Mouse (Mus musculus) hindbrain, embryonic 15.5 days (tissue): ENCODE measurements around the gene Opcml. TPM values are rescaled to one million over a fixed set of nuclear protein-coding genes. Genes with fewer than 3 reads are reported as not detected.
A peak's percentile ranks its signal among the peaks of the same experiment; 100 is the strongest.

Experiments used
- ATAC-seq: fragments of 200-750 bp; cut with Nextera tagmentation; 2 replicates; pipeline ENCODE4 v1.8.0; 2017; ENCODE audit warnings: low read depth, moderate number of reproducible peaks, moderate TSS enrichment; ENCODE audit not compliant: low FRiP score
- H3K27ac ChIP-seq: fragments of 300-500 bp; sonication (generic); replicated peaks from 2 replicates; pipeline ENCODE4 v1.5.1; 2015; ENCODE audit warnings: mild to moderate bottlenecking, inconsistent platforms
- H3K27me3 ChIP-seq: fragments of 300-500 bp; sonication (generic); 2 replicates; pipeline ENCODE4 v1.6.1; 2015; ENCODE audit warnings: control low read depth, inconsistent platforms
- H3K36me3 ChIP-seq: fragments of 300-500 bp; sonication (generic); 2 replicates; pipeline ENCODE4 v1.6.1; 2015; ENCODE audit warnings: control low read depth, inconsistent platforms
- H3K4me1 ChIP-seq: fragments of 300-500 bp; sonication (generic); replicated peaks from 2 replicates; pipeline ENCODE4 v1.6.1; 2015; ENCODE audit warnings: control low read depth, inconsistent platforms
- H3K4me2 ChIP-seq: fragments of 300-500 bp; sonication (generic); 2 replicates; pipeline ENCODE4 v1.6.1; 2015; ENCODE audit warnings: moderate library complexity, mild to moderate bottlenecking, inconsistent platforms
- H3K4me3 ChIP-seq: fragments of 300-500 bp; sonication (generic); 2 replicates; pipeline ENCODE4 v1.5.1; 2015; ENCODE audit warnings: mild to moderate bottlenecking, inconsistent platforms
- H3K9ac ChIP-seq: fragments of 300-500 bp; sonication (generic); 2 replicates; pipeline ENCODE4 v1.6.1; 2015; ENCODE audit warnings: inconsistent platforms
- H3K9me3 ChIP-seq: fragments of 300-500 bp; sonication (generic); 2 replicates; pipeline ENCODE4 v1.6.1; 2016; ENCODE audit warnings: control low read depth, inconsistent platforms
- WGBS: fragments of 180-500 bp; shearing (Covaris S2); methylation state at CpG from one replicate; pipeline ENCODE4 v1.1.7; 2015; 5-methylcytosine and 5-hydroxymethylcytosine counted together
- polyA plus RNA-seq: library from polyadenylated mRNA; unstranded; fragments of >200 nt; fragmentation: Nextera tagmentation; extraction: Ambion mirVana; gene quantifications from 2 replicates; pipeline ENCODE4 v1.2.1, GENCODE M21; 2015

Opcml gene
- polyA plus RNA-seq, 1 experiment from 2014 or later, result 41.8 TPM

DNA sequence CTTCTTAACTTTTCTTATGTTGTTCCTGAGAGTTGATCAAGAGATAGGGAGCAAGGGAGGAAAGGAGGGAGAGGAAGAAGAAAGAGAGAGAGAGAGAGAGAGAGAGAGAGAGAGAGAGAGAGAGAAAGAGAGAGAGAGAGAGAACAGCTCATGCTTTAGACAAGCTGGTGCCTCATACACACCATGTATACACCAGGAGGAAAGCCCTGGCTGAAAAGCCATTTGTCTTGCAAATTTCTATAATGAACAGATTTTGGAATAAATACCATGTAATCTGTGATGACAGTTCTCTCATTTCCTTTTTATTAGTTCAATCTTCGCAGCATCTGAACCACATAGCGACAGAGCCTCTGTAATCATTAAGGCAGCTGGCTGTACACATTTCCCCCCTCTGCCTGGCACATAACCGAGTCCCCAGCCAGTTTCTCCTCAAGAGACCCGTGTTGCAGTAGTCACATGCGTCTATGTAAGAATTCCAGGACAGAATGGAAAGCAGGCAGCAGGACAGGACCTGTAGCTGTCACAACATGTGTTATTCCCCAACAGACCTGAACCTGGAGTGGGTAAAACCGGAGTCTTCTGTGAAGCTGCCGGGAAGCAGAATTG lies 238.3 kb downstream of the Opcml start:
- peak; percentile 34; the same call in 1 of the 2 replicates for ATAC-seq

DNA sequence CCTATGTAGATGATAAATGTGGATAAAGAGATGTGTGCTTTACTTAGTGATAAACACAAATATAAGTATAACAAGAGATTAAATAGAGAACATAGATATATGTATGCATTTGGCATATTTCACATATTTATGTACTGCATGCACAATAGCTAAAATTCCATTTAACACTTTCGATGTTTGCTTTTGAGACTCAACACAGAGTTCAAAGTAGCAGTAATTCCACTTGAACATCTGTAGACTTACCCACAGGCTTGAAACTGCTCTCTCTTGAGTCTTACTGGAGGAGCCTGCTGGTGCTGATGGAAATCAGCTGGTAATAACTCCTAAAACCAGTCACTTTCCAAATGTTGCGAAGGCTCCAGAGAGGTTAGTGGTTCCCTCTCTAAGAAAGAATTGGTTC lies 258.6 kb downstream of the Opcml start:
- 94% methylated on average over 2 of the region's 2 CpGs for WGBS
- Histone ChIP-seq H3K4me2 (no peak overlapping the region), H3K9ac (no peak overlapping the region), H3K9me3 (no peaks in the 10 kb centered on the region), H3K36me3 (no peaks in the 10 kb centered on the region), H3K4me3 (no peak overlapping the region), H3K27ac (no peak overlapping the region), H3K4me1 (no peaks in the 10 kb centered on the region), H3K27me3 (no peaks in the 10 kb centered on the region)
- ATAC-seq, result no peak

More for the DNA sequence above, 238.3 kb downstream of the Opcml start:
- WGBS, result 44% methylated on average over 7 of the region's 7 CpGs
- Histone ChIP-seq H3K9ac (no peak overlapping the region), H3K9me3 (no peaks in the 10 kb centered on the region), H3K4me3 (no peak overlapping the region), H3K4me1 (0 out of 2 replicates have a peak, but pooled peaks cover 10% of the 10 kb centered on the region), H3K36me3 (no peaks in the 10 kb centered on the region), H3K4me2 (no peak overlapping the region), H3K27me3 (no peaks in the 10 kb centered on the region), H3K27ac (0 out of 2 replicates have a peak overlapping the region, but pooled peaks have one; percentile 8)

DNA sequence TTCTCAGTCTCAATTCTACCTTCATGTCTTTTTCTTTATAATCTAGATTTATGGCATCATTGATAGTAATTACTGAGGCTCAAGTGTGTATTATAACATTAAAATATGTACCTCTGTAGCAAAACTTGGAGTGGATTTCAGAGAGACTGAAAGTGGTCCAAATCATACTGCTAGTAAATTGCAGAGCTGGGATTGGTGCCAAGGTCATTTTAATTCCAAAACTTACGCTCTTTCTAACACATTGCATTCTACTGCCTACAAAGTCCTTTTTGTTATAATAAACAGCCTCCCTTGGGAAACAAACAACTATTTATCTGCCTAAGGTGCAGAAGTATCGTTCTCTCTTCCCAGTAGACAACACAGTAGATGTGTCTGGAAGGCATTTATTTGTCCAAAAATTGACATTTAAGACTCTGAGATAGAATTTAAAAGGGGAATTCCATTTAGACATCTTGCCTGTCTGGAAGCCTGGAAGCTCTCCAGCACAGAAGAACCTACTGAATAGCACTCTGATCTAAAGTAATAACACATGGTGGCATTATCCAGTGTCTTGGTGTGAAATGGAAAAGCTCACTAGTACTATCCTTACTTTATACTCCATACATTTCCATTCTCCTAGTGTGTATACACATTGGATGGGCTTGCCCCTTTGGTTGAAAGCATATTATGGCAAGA lies 266.7 kb downstream of the Opcml start:
- WGBS, result 41% methylated on average over 2 of the region's 2 CpGs
- H3K9me3 ChIP-seq, result no peaks in the 10 kb centered on the region

DNA sequence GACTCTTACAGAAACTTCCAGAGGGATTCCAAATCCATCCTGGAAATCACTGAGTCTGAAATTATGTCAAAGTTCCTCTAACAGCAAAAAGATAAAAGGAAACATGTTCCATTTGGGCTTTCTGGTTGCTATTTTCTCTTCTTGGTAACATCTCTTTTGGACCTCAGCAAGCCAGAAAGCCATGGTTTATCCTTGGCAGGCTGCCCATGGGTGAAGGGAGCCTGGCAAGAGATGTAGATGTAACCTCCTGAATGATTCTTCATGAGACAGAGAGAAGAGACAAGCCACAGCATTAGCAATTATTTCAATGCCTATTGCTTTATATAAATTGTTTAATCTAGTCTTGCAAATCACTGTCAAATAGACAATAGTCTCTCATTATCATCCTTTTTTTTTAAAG lies 274.6 kb downstream of the Opcml start:
- no peak for ATAC-seq
- no peak overlapping the region for H3K9ac ChIP-seq
- no peaks in the 10 kb centered on the region for H3K36me3 ChIP-seq
- H3K9me3 ChIP-seq, result no peaks in the 10 kb centered on the region
- H3K27me3 ChIP-seq, result no peaks in the 10 kb centered on the region
- no peaks in the 10 kb centered on the region for H3K4me1 ChIP-seq
- H3K27ac ChIP-seq, result no peak overlapping the region
- H3K4me2 ChIP-seq, result no peak overlapping the region
- no peak overlapping the region for H3K4me3 ChIP-seq

More for the DNA sequence above, 266.7 kb downstream of the Opcml start:
- H3K4me1 ChIP-seq, result no peaks in the 10 kb centered on the region
- no peak overlapping the region for H3K4me3 ChIP-seq
- no peak for ATAC-seq
- no peak overlapping the region for H3K9ac ChIP-seq
- no peak overlapping the region for H3K27ac ChIP-seq
- no peaks in the 10 kb centered on the region for H3K36me3 ChIP-seq
- H3K4me2 ChIP-seq, result no peak overlapping the region
- H3K27me3 ChIP-seq, result no peaks in the 10 kb centered on the region

DNA sequence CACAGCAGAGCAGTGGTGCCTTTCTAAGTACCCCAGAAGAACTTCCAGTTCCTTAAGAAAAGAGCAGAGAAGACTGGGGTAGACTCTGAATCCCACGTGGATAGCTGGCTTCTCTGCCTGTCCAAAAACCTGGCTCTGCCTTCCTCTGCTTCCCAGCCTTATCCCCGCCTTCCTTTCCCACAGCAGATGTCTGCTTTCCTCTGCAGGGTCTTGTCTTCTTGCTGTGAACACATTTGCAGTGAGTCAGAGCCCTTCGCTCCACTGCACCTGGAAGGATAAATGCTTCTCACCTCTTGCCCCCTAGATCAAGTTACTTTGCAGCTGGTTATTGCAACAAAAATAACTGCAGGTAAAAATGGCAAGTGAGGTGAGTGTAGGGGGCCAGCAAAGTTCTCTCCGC lies 290.1 kb downstream of the Opcml start:
- 74% methylated on average over 4 of the region's 4 CpGs for WGBS
- H3K4me3 ChIP-seq, result no peak overlapping the region
- H3K9ac ChIP-seq, result no peak overlapping the region
- no peak overlapping the region for H3K4me2 ChIP-seq
- H3K9me3 ChIP-seq, result no peaks in the 10 kb centered on the region
- no peak overlapping the region for H3K27ac ChIP-seq
- no peaks in the 10 kb centered on the region for H3K27me3 ChIP-seq
- H3K4me1 ChIP-seq, result peaks cover 10% of the 10 kb centered on the region
- H3K36me3 ChIP-seq, result no peaks in the 10 kb centered on the region
- no peak for ATAC-seq

DNA sequence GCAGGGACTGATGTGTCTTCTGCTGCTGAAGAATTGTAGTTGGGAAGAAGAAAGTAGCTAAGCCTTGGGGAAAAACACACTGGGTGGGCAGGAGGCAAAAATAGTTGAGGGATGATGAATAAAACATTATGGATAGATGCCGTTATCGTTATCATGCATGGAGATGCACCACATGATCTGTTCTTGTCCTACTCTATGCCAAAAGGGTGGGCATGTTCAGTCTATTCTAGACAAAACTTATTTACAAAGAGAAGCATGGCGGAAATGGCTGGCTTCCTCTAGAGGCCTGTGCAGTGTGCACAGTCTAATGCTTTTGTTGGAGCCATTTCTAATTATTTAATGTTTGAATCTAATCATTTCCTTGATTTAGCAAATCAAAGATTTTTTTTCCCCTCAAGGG lies 293.2 kb downstream of the Opcml start:
- H3K27ac ChIP-seq, result no peak overlapping the region
- peaks cover 10% of the 10 kb centered on the region for H3K4me1 ChIP-seq
- no peaks in the 10 kb centered on the region for H3K36me3 ChIP-seq
- H3K27me3 ChIP-seq, result no peaks in the 10 kb centered on the region
- no peak overlapping the region for H3K9ac ChIP-seq
- H3K4me3 ChIP-seq, result no peak overlapping the region
- WGBS, result 40% methylated on average over 3 of the region's 3 CpGs
- no peak for ATAC-seq
- H3K4me2 ChIP-seq, result no peak overlapping the region
- H3K9me3 ChIP-seq, result no peaks in the 10 kb centered on the region

DNA sequence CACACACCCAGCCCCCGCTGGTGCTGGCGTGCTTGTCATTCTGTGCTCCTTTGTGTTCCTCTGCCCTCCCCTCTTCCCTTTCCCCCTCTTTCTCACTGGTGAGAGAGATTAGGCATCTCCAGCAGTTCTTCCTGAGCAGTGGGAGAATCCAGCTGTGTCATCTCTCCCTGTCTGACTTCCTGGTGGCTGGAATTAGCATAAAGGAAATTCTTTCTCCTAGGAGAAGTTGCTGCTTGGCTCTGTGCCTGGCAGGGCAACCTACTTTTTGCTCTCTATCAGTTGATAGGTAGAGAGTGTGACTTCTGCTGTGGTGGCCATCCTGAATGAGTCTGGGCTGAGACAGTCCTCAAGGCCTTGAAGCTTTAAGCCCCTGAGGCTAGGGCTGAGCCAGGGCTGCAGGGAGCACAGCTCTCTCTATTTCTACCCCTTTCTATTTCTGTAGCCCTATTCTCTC lies 293.7 kb downstream of the Opcml start:
- Histone ChIP-seq H3K36me3 (no peaks in the 10 kb centered on the region), H3K4me1 (peaks cover 10% of the 10 kb centered on the region), H3K4me2 (no peak overlapping the region), H3K4me3 (no peak overlapping the region), H3K27ac (no peak overlapping the region), H3K9me3 (no peaks in the 10 kb centered on the region), H3K27me3 (no peaks in the 10 kb centered on the region), H3K9ac (no peak overlapping the region)
- peak; percentile 66 for ATAC-seq
- 11% methylated on average over 2 of the region's 2 CpGs for WGBS

DNA sequence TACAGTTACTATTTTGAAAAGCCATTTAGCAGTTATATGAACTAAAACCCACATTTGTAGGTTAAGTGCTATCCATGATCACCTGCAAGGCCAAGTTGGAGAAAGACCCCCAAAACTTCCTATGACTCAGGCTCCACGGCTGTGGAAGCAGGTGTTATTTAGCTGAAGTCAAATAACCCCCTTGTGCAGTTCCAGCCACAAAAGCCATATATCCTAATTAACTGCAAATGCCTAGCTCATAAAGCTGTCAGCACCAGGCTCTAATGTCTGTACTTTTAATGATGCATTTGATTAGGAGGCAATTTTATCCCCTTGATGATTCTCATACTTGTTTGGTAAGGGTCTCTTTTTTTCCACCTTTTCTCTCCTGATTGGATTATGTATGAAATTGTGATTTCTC lies 300.8 kb downstream of the Opcml start:
- Histone ChIP-seq H3K4me2 (no peak overlapping the region), H3K27ac (no peak overlapping the region), H3K4me3 (no peak overlapping the region), H3K9me3 (no peaks in the 10 kb centered on the region), H3K36me3 (no peaks in the 10 kb centered on the region), H3K27me3 (no peaks in the 10 kb centered on the region), H3K9ac (no peak overlapping the region), H3K4me1 (no peaks in the 10 kb centered on the region)
- no peak for ATAC-seq
- 33% methylated on average over 1 of the region's 1 CpGs for WGBS

DNA sequence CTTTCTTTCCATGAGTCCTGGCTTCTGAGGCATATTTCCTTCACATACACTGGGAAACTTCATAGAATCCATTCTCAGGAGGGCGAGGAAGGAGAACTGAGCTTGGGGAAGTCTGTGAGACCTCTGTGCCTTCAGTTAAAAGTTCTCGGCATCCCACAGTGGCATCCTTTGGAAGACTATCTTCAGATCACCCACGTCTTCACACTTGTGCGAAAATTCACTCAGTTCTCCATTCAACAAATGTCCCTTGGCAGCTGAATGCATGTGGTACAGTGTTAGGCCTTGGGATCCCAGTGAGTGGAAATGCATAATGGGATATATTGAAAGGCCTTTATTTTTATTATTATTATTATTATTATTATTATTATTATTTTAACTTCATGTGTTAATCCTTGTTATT lies 304.1 kb downstream of the Opcml start:
- H3K9me3 ChIP-seq, result no peaks in the 10 kb centered on the region
- H3K27me3 ChIP-seq, result no peaks in the 10 kb centered on the region
- WGBS, result 96% methylated on average over 4 of the region's 4 CpGs
- H3K4me3 ChIP-seq, result no peak overlapping the region
- no peak overlapping the region for H3K27ac ChIP-seq
- H3K9ac ChIP-seq, result no peak overlapping the region
- no peaks in the 10 kb centered on the region for H3K4me1 ChIP-seq
- ATAC-seq, result no peak
- no peak overlapping the region for H3K4me2 ChIP-seq
- H3K36me3 ChIP-seq, result no peaks in the 10 kb centered on the region

DNA sequence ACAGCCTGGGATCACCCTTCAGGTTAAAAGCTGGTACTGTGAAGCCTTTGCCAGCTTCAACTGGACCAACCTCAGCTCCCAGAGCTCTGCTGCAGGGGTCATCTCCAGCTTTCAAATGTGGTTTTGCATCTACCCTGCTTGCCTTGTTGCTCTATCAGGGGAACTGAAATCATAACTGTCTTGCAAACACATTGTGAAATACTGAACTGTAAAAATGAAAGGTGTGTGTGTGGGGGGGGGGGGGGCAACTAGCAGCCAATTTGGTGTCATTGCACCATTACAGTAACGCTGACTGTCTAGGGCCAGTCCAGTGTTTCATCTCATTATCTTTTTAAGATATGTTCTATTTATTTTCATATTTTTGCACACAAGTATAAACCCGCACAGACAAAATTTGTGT lies 305.6 kb downstream of the Opcml start:
- no peak overlapping the region for H3K4me3 ChIP-seq
- 94% methylated on average over 2 of the region's 2 CpGs for WGBS
- H3K4me1 ChIP-seq, result no peaks in the 10 kb centered on the region
- H3K36me3 ChIP-seq, result no peaks in the 10 kb centered on the region
- H3K4me2 ChIP-seq, result no peak overlapping the region
- H3K27me3 ChIP-seq, result no peaks in the 10 kb centered on the region
- H3K9me3 ChIP-seq, result no peaks in the 10 kb centered on the region
- ATAC-seq, result no peak
- H3K27ac ChIP-seq, result no peak overlapping the region
- no peak overlapping the region for H3K9ac ChIP-seq

DNA sequence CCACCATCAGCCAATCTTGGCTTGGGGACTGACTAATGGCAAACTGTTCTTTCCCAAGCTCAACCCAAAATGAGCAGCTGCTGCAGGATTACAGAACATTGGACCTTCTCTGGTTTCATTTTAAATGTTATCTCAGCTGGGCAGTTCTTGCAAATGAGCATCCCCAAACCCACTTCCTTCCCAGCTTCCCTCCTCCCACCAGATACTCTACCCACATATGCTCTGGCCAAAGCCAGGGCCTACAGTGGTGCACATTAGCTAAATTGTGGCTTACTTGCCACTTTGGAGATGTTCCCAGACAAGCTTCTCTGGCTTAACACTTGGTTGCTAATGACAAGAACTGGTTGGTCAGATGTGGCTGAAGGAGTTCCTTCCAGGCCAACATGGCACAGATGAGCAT lies 311.4 kb downstream of the Opcml start:
- Histone ChIP-seq H3K9me3 (no peaks in the 10 kb centered on the region), H3K4me1 (no peaks in the 10 kb centered on the region), H3K27me3 (no peaks in the 10 kb centered on the region), H3K36me3 (no peaks in the 10 kb centered on the region), H3K27ac (no peak overlapping the region), H3K4me3 (no peak overlapping the region), H3K9ac (no peak overlapping the region), H3K4me2 (no peak overlapping the region)
- ATAC-seq, result no peak

DNA sequence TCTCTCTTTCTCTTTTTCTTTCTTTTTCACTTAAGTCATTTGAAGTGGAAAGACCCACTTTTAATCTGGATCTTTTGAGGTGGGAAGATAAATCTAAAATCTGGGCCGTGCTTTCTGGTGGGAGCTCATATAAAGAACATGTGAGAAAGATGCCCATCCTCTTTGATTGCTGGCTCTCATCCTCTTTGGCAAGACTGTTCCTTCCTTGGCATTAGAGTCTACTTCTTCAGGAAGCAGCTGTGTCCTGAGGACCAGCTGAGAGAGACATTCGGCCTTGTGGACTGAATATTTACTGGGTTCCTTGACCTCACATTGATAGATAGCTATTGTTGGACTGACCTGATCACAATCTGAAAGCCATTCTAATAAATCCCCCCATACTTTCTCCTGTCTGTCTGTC lies 331.3 kb downstream of the Opcml start:
- ATAC-seq, result no peak
- no peaks in the 10 kb centered on the region for H3K27me3 ChIP-seq
- no peaks in the 10 kb centered on the region for H3K36me3 ChIP-seq
- H3K4me3 ChIP-seq, result no peak overlapping the region
- H3K9me3 ChIP-seq, result no peaks in the 10 kb centered on the region
- no peak overlapping the region for H3K4me2 ChIP-seq
- no peak overlapping the region for H3K9ac ChIP-seq
- WGBS, result 88% methylated on average over 2 of the region's 2 CpGs
- H3K4me1 ChIP-seq, result no peaks in the 10 kb centered on the region
- no peak overlapping the region for H3K27ac ChIP-seq

DNA sequence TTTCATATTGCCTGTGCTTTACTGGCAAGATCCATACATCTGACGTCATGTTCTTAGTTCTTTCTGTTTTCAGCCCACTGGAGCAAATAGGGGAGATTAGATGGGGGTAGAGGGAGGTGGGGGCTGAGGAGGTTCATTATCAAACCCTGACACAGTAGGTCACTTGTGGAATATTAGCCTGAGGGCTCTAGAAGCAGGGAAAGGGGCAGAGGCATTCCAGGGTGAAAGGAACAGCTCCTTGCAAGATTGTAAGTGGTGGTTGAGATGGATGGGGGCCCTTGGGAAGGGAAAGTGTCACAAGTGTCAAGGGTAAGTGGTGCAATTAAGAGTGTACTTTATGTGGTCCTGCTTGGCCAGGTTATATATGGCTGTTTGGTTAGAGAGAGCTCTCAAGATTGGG lies 338.2 kb downstream of the Opcml start:
- no peak overlapping the region for H3K27ac ChIP-seq
- no peaks in the 10 kb centered on the region for H3K36me3 ChIP-seq
- 63% methylated on average over 1 of the region's 1 CpGs for WGBS
- no peak overlapping the region for H3K9ac ChIP-seq
- no peaks in the 10 kb centered on the region for H3K4me1 ChIP-seq
- H3K4me3 ChIP-seq, result no peak overlapping the region
- H3K4me2 ChIP-seq, result no peak overlapping the region
- no peak for ATAC-seq
- no peaks in the 10 kb centered on the region for H3K9me3 ChIP-seq
- no peaks in the 10 kb centered on the region for H3K27me3 ChIP-seq
